Mouse (Mus musculus): ENCODE measurements around the gene Vasn. TPM values are rescaled to one million over a fixed set of nuclear protein-coding genes. Genes with fewer than 3 reads are reported as not detected.

Vasn gene
- polyA plus RNA-seq, 1 experiment = 72.1 TPM

DNA sequence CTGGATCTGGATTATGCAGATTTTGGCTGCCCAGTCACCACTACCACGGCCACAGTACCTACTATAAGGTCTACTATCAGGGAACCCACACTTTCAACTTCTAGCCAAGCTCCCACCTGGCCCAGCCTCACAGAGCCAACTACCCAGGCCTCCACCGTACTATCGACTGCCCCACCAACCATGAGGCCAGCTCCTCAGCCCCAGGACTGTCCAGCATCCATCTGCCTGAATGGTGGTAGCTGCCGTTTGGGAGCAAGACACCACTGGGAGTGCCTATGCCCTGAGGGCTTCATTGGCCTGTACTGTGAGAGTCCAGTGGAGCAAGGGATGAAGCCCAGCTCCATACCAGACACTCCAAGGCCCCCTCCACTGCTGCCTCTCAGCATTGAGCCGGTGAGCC, 9.5 kb downstream of the Vasn start:
- no peak overlapping the region for H3K4me3 ChIP-seq (ENCODE audit: insufficient read depth, low read length)
- peaks cover 48% of the 10 kb centered on the region for H3K4me1 ChIP-seq (ENCODE audit: control insufficient read depth, insufficient read depth, low read length)
- H3K27ac ChIP-seq (ENCODE audit: insufficient read depth, low read length) = 0 out of 2 replicates have a peak overlapping the region, but pooled peaks have one; percentile 83
- no peak for TF ChIP-seq CTCF (IDR thresholded peaks at IDR 0.05; ENCODE audit: borderline replicate concordance, insufficient read depth, low read length)
- no peak for TF ChIP-seq POLR2A (IDR thresholded peaks at IDR 0.05; ENCODE audit: low read depth, low read length)

DNA sequence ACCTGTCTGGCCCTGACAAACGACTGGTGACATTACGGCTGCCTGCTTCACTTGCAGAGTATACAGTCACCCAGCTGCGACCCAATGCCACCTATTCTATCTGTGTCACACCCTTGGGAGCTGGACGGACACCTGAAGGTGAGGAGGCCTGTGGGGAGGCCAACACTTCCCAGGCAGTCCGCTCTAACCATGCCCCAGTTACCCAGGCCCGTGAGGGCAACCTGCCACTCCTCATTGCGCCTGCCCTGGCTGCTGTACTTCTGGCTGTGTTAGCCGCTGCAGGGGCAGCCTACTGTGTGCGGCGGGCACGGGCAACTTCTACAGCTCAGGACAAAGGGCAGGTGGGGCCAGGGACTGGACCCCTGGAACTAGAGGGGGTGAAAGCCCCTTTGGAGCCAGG, 10.0 kb downstream of the Vasn start:
- TF ChIP-seq CTCF (IDR thresholded peaks at IDR 0.05; ENCODE audit: borderline replicate concordance, insufficient read depth, low read length) = no peak
- no peak for TF ChIP-seq POLR2A (IDR thresholded peaks at IDR 0.05; ENCODE audit: low read depth, low read length)

DNA sequence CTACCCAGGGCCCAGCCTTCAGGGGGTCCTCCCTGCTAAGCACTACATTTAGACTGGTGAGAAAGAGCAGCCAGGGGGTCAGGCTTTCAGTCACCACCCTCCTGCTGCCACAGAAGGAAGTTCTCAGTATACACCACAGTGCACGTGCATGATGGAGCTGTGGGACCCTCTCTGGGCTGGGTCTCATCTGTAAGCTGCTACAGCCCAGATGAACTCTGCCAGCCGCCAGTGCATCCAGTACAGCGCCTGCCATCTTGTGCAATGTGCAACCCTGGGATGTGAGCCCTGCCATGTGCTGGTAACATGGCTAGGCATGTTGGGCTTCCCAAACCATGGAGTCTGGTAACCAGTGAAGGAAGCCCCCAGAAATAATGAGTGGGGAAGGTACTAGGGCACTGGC, 10.4 kb downstream of the Vasn start:
- TF ChIP-seq CTCF (IDR thresholded peaks at IDR 0.05; ENCODE audit: borderline replicate concordance, insufficient read depth, low read length) = no peak
- no peak for TF ChIP-seq POLR2A (IDR thresholded peaks at IDR 0.05; ENCODE audit: low read depth, low read length)
- peak overlapping the region; percentile 70 for H3K27ac ChIP-seq (ENCODE audit: insufficient read depth, low read length)
- H3K4me1 ChIP-seq (ENCODE audit: control insufficient read depth, insufficient read depth, low read length) = peaks cover 45% of the 10 kb centered on the region

More for the DNA sequence above, 10.0 kb downstream of the Vasn start:
- Histone ChIP-seq H3K27ac (ENCODE audit: insufficient read depth, low read length) (peak overlapping the region; percentile 70), H3K4me3 (ENCODE audit: insufficient read depth, low read length) (no peak overlapping the region), H3K4me1 (ENCODE audit: control insufficient read depth, insufficient read depth, low read length) (peaks cover 45% of the 10 kb centered on the region)

DNA sequence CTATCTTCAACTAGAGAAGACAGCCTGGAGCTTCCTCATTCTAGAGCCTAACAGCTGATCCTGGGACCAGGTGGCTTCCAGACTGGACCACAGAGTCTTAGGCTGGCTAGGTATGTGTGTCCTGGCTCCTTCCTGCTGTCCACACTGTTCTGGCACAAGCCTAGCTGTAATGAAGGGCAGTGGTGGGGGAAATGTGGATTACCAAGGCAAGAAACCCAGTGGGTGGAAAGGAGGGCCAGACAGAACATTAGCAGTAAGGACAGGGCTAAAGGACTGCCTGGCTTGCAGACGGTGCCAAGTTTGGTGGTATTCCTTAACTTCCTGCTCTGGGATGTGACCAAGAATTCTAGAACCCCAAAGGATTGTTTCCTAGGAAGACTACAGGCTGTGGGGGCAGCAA, 11.3 kb downstream of the Vasn start:
- Histone ChIP-seq H3K27ac (ENCODE audit: insufficient read depth, low read length) (peak overlapping the region; percentile 70), H3K4me3 (ENCODE audit: insufficient read depth, low read length) (no peak overlapping the region), H3K4me1 (ENCODE audit: control insufficient read depth, insufficient read depth, low read length) (peaks cover 45% of the 10 kb centered on the region)
- TF ChIP-seq CTCF (IDR thresholded peaks at IDR 0.05; ENCODE audit: borderline replicate concordance, insufficient read depth, low read length) = no peak
- TF ChIP-seq POLR2A (IDR thresholded peaks at IDR 0.05; ENCODE audit: low read depth, low read length) = 0 out of 2 replicates have a peak, but pooled peaks have one; percentile 14

More for the DNA sequence above, 10.4 kb downstream of the Vasn start:
- no peak overlapping the region for H3K4me3 ChIP-seq (ENCODE audit: insufficient read depth, low read length)

DNA sequence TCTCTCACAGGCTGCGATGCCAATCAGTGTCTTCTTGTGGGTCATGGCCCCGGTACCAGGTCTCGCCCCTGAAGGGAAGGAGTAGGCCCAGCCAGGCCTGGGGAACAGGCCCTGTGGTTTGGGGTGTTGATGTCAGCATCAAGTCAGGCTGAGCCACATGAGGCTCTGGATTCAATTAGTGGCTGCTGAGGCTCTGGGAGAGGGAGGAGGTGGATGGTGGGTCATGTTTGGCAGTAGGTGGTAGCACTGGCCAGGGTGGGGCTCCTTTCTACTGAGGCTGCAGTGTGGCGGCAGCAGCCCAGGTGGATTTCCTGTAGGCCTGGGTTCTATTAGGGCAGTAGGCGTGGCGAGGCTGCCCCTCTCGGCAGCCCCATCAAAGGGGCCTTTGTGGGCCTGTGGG, 11.9 kb downstream of the Vasn start:
- Histone ChIP-seq H3K27ac (ENCODE audit: insufficient read depth, low read length) (peak overlapping the region; percentile 70), H3K4me1 (ENCODE audit: control insufficient read depth, insufficient read depth, low read length) (peaks cover 42% of the 10 kb centered on the region), H3K4me3 (ENCODE audit: insufficient read depth, low read length) (no peak overlapping the region)
- TF ChIP-seq CTCF (IDR thresholded peaks at IDR 0.05; ENCODE audit: borderline replicate concordance, insufficient read depth, low read length) = no peak
- TF ChIP-seq POLR2A (IDR thresholded peaks at IDR 0.05; ENCODE audit: low read depth, low read length) = no peak

DNA sequence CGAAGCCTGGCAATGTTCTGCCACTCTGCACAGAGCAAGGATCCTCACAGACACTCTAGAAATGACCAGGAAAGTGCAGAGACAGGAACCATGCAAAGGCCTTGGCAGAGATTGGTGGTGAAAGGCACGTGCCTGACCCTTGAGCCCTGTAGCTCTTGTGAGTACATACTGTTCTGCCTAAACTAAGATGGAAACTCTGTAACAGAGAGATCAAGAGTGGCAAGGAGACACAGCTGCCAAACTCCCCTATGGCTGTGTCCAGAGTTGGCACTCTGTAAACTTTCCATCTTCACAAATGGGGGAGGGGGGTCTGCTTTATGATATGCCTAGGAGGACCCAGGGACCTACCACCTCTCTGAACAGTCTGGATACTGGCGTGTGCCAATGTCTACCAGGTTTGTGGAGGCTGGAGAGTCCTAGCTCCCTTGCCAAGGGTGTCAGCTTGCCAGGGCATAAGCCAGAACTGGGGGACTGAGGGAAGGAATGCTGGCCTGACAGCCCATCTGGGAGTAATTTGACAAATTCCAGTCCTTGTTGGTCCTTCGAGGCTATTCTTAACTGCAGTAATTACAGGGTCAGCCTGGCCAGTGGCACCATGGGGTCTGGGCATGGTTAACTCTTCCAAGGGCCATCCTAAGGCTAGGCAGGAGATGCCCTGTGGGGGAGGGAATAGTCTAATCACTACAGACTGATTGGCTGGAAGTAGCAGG, 13.1 kb downstream of the Vasn start:
- TF ChIP-seq CTCF (IDR thresholded peaks at IDR 0.05; ENCODE audit: borderline replicate concordance, insufficient read depth, low read length) (no peak), POLR2A (IDR thresholded peaks at IDR 0.05; ENCODE audit: low read depth, low read length) (no peak)
- Histone ChIP-seq H3K4me1 (ENCODE audit: control insufficient read depth, insufficient read depth, low read length) (peaks cover 33% of the 10 kb centered on the region), H3K27ac (ENCODE audit: insufficient read depth, low read length) (peak overlapping the region; percentile 70), H3K4me3 (ENCODE audit: insufficient read depth, low read length) (no peak overlapping the region)

DNA sequence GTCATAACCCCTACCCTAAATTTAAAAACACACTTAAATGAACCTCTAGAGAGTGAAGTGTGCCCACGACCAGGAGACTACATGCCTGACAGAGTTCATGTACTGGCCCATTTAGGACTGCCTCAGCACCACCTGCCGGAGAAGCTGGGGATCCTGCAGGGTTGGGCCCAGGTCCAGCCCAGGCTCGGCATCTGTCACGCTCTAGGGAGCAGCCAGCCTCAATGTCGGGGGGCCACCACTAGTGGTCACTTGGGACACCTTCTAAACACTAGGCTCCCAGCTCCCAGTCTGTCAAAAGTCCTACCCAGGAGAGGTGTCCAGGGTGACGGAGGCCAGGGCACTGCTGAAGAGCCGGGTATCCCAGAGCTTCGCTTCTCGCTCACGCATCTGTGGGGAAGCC, 15.0 kb downstream of the Vasn start:
- H3K27ac ChIP-seq (ENCODE audit: insufficient read depth, low read length) = no peak overlapping the region; the same call in 1 of the 2 replicates
- TF ChIP-seq CTCF (IDR thresholded peaks at IDR 0.05; ENCODE audit: borderline replicate concordance, insufficient read depth, low read length) (no peak), POLR2A (IDR thresholded peaks at IDR 0.05; ENCODE audit: low read depth, low read length) (no peak)
- peaks cover 36% of the 10 kb centered on the region for H3K4me1 ChIP-seq (ENCODE audit: control insufficient read depth, insufficient read depth, low read length)
- H3K4me3 ChIP-seq (ENCODE audit: insufficient read depth, low read length) = no peak overlapping the region

DNA sequence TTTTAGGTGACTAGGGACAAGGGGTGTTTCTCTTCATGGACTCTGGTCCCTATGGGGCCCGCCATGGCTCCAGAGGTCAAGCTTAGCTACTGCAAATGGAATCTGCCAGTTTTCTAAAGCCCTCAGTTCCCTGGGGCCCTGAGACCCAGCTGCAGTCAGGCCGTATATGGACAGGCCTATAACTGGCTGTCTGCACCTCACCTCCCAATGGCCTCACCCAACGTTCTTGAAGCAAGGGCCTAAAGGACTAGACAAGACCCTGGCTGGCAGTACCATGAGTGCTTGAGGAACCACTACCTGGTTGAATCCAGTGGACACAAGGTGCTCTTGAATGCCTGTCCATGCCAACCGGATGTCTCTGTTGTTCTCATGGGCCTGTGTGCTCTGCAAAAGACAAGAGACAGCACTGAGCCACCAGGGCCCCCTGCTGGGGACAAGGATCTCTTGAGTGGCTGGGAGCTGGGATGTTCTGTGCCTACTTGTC, 15.6 kb downstream of the Vasn start:
- Histone ChIP-seq H3K4me3 (ENCODE audit: insufficient read depth, low read length) (no peak overlapping the region), H3K27ac (ENCODE audit: insufficient read depth, low read length) (peak overlapping the region; percentile 26; the same call in 1 of the 2 replicates), H3K4me1 (ENCODE audit: control insufficient read depth, insufficient read depth, low read length) (peaks cover 36% of the 10 kb centered on the region)
- TF ChIP-seq CTCF (IDR thresholded peaks at IDR 0.05; ENCODE audit: borderline replicate concordance, insufficient read depth, low read length) (no peak), POLR2A (IDR thresholded peaks at IDR 0.05; ENCODE audit: low read depth, low read length) (no peak)

DNA sequence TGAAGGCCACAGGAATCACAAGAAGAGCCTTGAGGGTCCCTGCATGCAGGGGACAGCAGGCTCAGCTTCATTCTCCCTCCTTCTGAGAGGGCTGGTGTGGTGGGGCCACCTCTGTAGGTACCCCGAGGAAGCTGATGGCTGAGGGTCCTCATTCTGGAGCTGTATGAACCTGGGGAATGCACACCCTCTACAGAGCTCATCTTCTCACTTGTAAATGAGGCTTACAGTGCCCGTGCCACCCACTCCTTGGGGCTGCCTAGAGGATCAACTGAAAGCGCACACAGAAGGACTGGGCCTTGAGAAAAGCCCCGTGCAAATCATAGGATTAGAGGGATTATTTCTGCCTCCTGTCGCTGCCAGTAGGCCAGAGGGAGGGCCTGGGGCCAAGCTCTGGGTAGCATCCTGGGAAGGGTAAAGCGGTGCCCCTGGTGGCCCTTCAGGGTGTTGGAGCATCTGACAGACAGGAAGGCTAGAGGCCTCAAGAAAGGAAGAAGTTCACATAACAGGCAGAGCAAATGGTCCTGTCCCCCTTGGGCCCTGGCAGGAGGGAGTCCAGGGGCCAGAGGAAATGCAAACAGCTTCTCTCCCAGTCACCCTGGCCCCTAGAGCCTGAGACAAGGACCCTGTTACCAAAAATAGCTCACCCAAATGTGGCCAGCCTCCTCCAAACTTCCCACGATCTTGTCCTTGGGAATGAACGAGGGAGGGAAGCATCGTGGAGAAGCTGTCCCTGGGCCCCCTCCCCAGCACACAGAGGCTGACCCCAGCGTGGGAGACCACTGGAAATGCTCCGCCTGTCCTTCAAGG, 16.2 kb downstream of the Vasn start:
- Histone ChIP-seq H3K4me3 (ENCODE audit: insufficient read depth, low read length) (no peak overlapping the region), H3K27ac (ENCODE audit: insufficient read depth, low read length) (peak overlapping the region; percentile 26; the same call in 1 of the 2 replicates), H3K4me1 (ENCODE audit: control insufficient read depth, insufficient read depth, low read length) (peaks cover 33% of the 10 kb centered on the region)
- TF ChIP-seq POLR2A (IDR thresholded peaks at IDR 0.05; ENCODE audit: low read depth, low read length) (no peak), CTCF (IDR thresholded peaks at IDR 0.05; ENCODE audit: borderline replicate concordance, insufficient read depth, low read length) (no peak)
